Mouse (Mus musculus): ENCODE measurements around the gene Taf1c. TPM values are rescaled to one million over a fixed set of nuclear protein-coding genes. Genes with fewer than 3 reads are reported as not detected.

Taf1c gene
- polyA plus RNA-seq, 1 experiment from 2014 or later: 14.1 TPM

GRCm38 (mm10) chr8:119574437-119575365 is 30.3 kb downstream of the Taf1c start, which contains the start of the genes Hsdl1 and Dnaaf1:
Hsdl1 (minus strand) TSS chr8:119575183.
Dnaaf1 (plus strand) TSS chr8:119575235.
- peaks cover 3% of the 10 kb centered on the region; the same call in 1 of the 2 replicates for H3K27me3 ChIP-seq (ENCODE audit: control insufficient read depth, insufficient read depth, low read length)
- ATAC-seq (ENCODE audit: insufficient read depth, low FRiP score, low TSS enrichment): peak; percentile 90
- H3K9ac ChIP-seq (ENCODE audit: low read length): peak within 1 kb of the TSS; percentile 78
- no peaks in the 10 kb centered on the region for H3K36me3 ChIP-seq (ENCODE audit: control insufficient read depth, insufficient read depth, low read length)
- under 1% methylated on average over 93 of the region's 97 CpGs for WGBS
- peak; percentile 94 for DNase-seq (ENCODE audit: low spot score)
- peak within 1 kb of the TSS; percentile 63; the same call in 1 of the 2 replicates for H3K27ac ChIP-seq (ENCODE audit: low read depth, low read length)
- peak within 1 kb of the TSS; percentile 91 for H3K4me3 ChIP-seq (ENCODE audit: low read depth, low read length)
- no peaks in the 10 kb centered on the region for H3K9me3 ChIP-seq (ENCODE audit: control insufficient read depth, low read length)
- peaks cover 3% of the 10 kb centered on the region for H3K4me1 ChIP-seq (ENCODE audit: control insufficient read depth, insufficient read depth, low read length)
- H3K4me2 ChIP-seq (ENCODE audit: low read depth): peak within 1 kb of the TSS; percentile 96

GRCm38 (mm10) chr8:119572411-119572810 is 32.6 kb downstream of the Taf1c start:
- Histone ChIP-seq H3K9ac (ENCODE audit: low read length) (no peak overlapping the region; the same call in 1 of the 2 replicates), H3K9me3 (ENCODE audit: control insufficient read depth, low read length) (no peaks in the 10 kb centered on the region), H3K4me1 (ENCODE audit: control insufficient read depth, insufficient read depth, low read length) (peaks cover 3% of the 10 kb centered on the region), H3K27ac (ENCODE audit: low read depth, low read length) (no peak overlapping the region), H3K4me2 (ENCODE audit: low read depth) (no peak overlapping the region), H3K4me3 (ENCODE audit: low read depth, low read length) (no peak overlapping the region), H3K36me3 (ENCODE audit: control insufficient read depth, insufficient read depth, low read length) (no peaks in the 10 kb centered on the region), H3K27me3 (ENCODE audit: control insufficient read depth, insufficient read depth, low read length) (peaks cover 3% of the 10 kb centered on the region; the same call in 1 of the 2 replicates)
- no peak for DNase-seq (ENCODE audit: low spot score)
- 90% methylated on average over 4 of the region's 4 CpGs for WGBS
- no peak for ATAC-seq (ENCODE audit: insufficient read depth, low FRiP score, low TSS enrichment)

GRCm38 (mm10) chr8:119571135-119571534 is 33.9 kb downstream of the Taf1c start:
- DNase-seq (ENCODE audit: low spot score) (no peak), ATAC-seq (ENCODE audit: insufficient read depth, low FRiP score, low TSS enrichment) (no peak)
- WGBS: 87% methylated on average over 6 of the region's 6 CpGs
- H3K4me3 ChIP-seq (ENCODE audit: low read depth, low read length): no peak overlapping the region
- no peak overlapping the region for H3K9ac ChIP-seq (ENCODE audit: low read length)
- H3K27me3 ChIP-seq (ENCODE audit: control insufficient read depth, insufficient read depth, low read length): peaks cover 3% of the 10 kb centered on the region; the same call in 1 of the 2 replicates
- no peaks in the 10 kb centered on the region for H3K36me3 ChIP-seq (ENCODE audit: control insufficient read depth, insufficient read depth, low read length)
- H3K9me3 ChIP-seq (ENCODE audit: control insufficient read depth, low read length): no peaks in the 10 kb centered on the region
- H3K4me1 ChIP-seq (ENCODE audit: control insufficient read depth, insufficient read depth, low read length): peaks cover 3% of the 10 kb centered on the region
- no peak overlapping the region for H3K4me2 ChIP-seq (ENCODE audit: low read depth)
- no peak overlapping the region for H3K27ac ChIP-seq (ENCODE audit: low read depth, low read length)

GRCm38 (mm10) chr8:119569881-119570280 is 35.1 kb downstream of the Taf1c start:
- Histone ChIP-seq H3K4me3 (ENCODE audit: low read depth, low read length) (no peak overlapping the region), H3K9ac (ENCODE audit: low read length) (no peak overlapping the region), H3K9me3 (ENCODE audit: control insufficient read depth, low read length) (no peaks in the 10 kb centered on the region), H3K27me3 (ENCODE audit: control insufficient read depth, insufficient read depth, low read length) (no peaks in the 10 kb centered on the region), H3K27ac (ENCODE audit: low read depth, low read length) (no peak overlapping the region), H3K4me1 (ENCODE audit: control insufficient read depth, insufficient read depth, low read length) (peaks cover 3% of the 10 kb centered on the region), H3K36me3 (ENCODE audit: control insufficient read depth, insufficient read depth, low read length) (peaks cover 6% of the 10 kb centered on the region), H3K4me2 (ENCODE audit: low read depth) (no peak overlapping the region)
- 49% methylated on average over 4 of the region's 4 CpGs for WGBS
- no peak for ATAC-seq (ENCODE audit: insufficient read depth, low FRiP score, low TSS enrichment)
- DNase-seq (ENCODE audit: low spot score): no peak

- 63% methylated on average over 7 of the region's 7 CpGs for WGBS
- ATAC-seq (ENCODE audit: insufficient read depth, low FRiP score, low TSS enrichment) (no peak), DNase-seq (ENCODE audit: low spot score) (no peak)
- no peak overlapping the region for H3K4me3 ChIP-seq (ENCODE audit: low read depth, low read length)
- no peak overlapping the region for H3K9ac ChIP-seq (ENCODE audit: low read length)
- no peaks in the 10 kb centered on the region for H3K9me3 ChIP-seq (ENCODE audit: control insufficient read depth, low read length)
- peaks cover 7% of the 10 kb centered on the region for H3K36me3 ChIP-seq (ENCODE audit: control insufficient read depth, insufficient read depth, low read length)
- H3K4me1 ChIP-seq (ENCODE audit: control insufficient read depth, insufficient read depth, low read length): peaks cover under 1% of the 10 kb centered on the region
- H3K4me2 ChIP-seq (ENCODE audit: low read depth): no peak overlapping the region
- H3K27ac ChIP-seq (ENCODE audit: low read depth, low read length): no peak overlapping the region
- H3K27me3 ChIP-seq (ENCODE audit: control insufficient read depth, insufficient read depth, low read length): no peaks in the 10 kb centered on the region
These were observed 36.1 kb downstream of the Taf1c start for GRCm38 (mm10) chr8:119568951-119569350.

GRCm38 (mm10) chr8:119568251-119568650 is 36.8 kb downstream of the Taf1c start:
- H3K27me3 ChIP-seq (ENCODE audit: control insufficient read depth, insufficient read depth, low read length): no peaks in the 10 kb centered on the region
- DNase-seq (ENCODE audit: low spot score) (no peak), ATAC-seq (ENCODE audit: insufficient read depth, low FRiP score, low TSS enrichment) (no peak)
- H3K9me3 ChIP-seq (ENCODE audit: control insufficient read depth, low read length): no peaks in the 10 kb centered on the region
- H3K36me3 ChIP-seq (ENCODE audit: control insufficient read depth, insufficient read depth, low read length): peaks cover 9% of the 10 kb centered on the region
- WGBS: 92% methylated on average over 9 of the region's 9 CpGs
- H3K4me1 ChIP-seq (ENCODE audit: control insufficient read depth, insufficient read depth, low read length): no peaks in the 10 kb centered on the region
- no peak overlapping the region for H3K4me2 ChIP-seq (ENCODE audit: low read depth)
- H3K9ac ChIP-seq (ENCODE audit: low read length): no peak overlapping the region
- no peak overlapping the region for H3K27ac ChIP-seq (ENCODE audit: low read depth, low read length)
- H3K4me3 ChIP-seq (ENCODE audit: low read depth, low read length): no peak overlapping the region

GRCm38 (mm10) chr8:119566367-119566766 is 38.7 kb downstream of the Taf1c start:
- no peak for ATAC-seq (ENCODE audit: insufficient read depth, low FRiP score, low TSS enrichment)
- WGBS: 87% methylated on average over 11 of the region's 11 CpGs

GRCm38 (mm10) chr8:119563849-119564251 is 41.2 kb downstream of the Taf1c start:
- ATAC-seq (ENCODE audit: insufficient read depth, low FRiP score, low TSS enrichment): no peak
- Histone ChIP-seq H3K27me3 (ENCODE audit: control insufficient read depth, insufficient read depth, low read length) (no peaks in the 10 kb centered on the region), H3K4me1 (ENCODE audit: control insufficient read depth, insufficient read depth, low read length) (no peaks in the 10 kb centered on the region; the same call in 1 of the 2 replicates), H3K4me2 (ENCODE audit: low read depth) (no peak overlapping the region), H3K27ac (ENCODE audit: low read depth, low read length) (no peak overlapping the region), H3K9me3 (ENCODE audit: control insufficient read depth, low read length) (no peaks in the 10 kb centered on the region), H3K4me3 (ENCODE audit: low read depth, low read length) (no peak overlapping the region), H3K9ac (ENCODE audit: low read length) (no peak overlapping the region), H3K36me3 (ENCODE audit: control insufficient read depth, insufficient read depth, low read length) (peaks cover 14% of the 10 kb centered on the region)
- DNase-seq (ENCODE audit: low spot score): no peak
- 94% methylated on average over 14 of the region's 14 CpGs for WGBS

More at GRCm38 (mm10) chr8:119566367-119566766, 38.7 kb downstream of the Taf1c start:
- Histone ChIP-seq H3K4me3 (ENCODE audit: low read depth, low read length) (no peak overlapping the region), H3K9ac (ENCODE audit: low read length) (no peak overlapping the region), H3K4me1 (ENCODE audit: control insufficient read depth, insufficient read depth, low read length) (no peaks in the 10 kb centered on the region), H3K9me3 (ENCODE audit: control insufficient read depth, low read length) (no peaks in the 10 kb centered on the region), H3K27ac (ENCODE audit: low read depth, low read length) (no peak overlapping the region), H3K4me2 (ENCODE audit: low read depth) (no peak overlapping the region), H3K36me3 (ENCODE audit: control insufficient read depth, insufficient read depth, low read length) (peaks cover 14% of the 10 kb centered on the region), H3K27me3 (ENCODE audit: control insufficient read depth, insufficient read depth, low read length) (no peaks in the 10 kb centered on the region)
- no peak for DNase-seq (ENCODE audit: low spot score)

Measured in neural tube, embryonic 11.5 days (tissue).